Mouse (Mus musculus) heart, adult 2 months (tissue): ENCODE measurements at regions not wholly inside any gene's neighbourhood (a gene's known extent, or its start where the extent isn't known, plus 50 kb on each side); places are given as distances from the start of the nearest gene placed in this dataset.

ENCODE experiments used
- DNase-seq, 2 experiments: peaks; one replicate each; pipeline ENCODE4 v3.0.0; 2021
- H3K27ac ChIP-seq: fragments of 200-600 bp; 2 replicates; pipeline ENCODE4 v1.8.1; 2022
- H3K27me3 ChIP-seq: fragments of 200-500 bp; 2 replicates; pipeline ENCODE4 v1.6.1; 2012; ENCODE audit warnings: mild to moderate bottlenecking, low read length, inconsistent platforms, mixed read lengths; ENCODE audit not compliant: control insufficient read depth, insufficient read depth
- H3K36me3 ChIP-seq: fragments of 200-500 bp; 2 replicates; pipeline ENCODE4 v1.6.1; 2012; ENCODE audit warnings: low read length, inconsistent platforms; ENCODE audit not compliant: control insufficient read depth, insufficient read depth
- H3K4me1 ChIP-seq: fragments of 200-500 bp; 2 replicates; pipeline ENCODE4 v1.6.1; 2011; ENCODE audit warnings: low read length; ENCODE audit not compliant: control insufficient read depth, insufficient read depth
- H3K4me3 ChIP-seq: fragments of 200-600 bp; 2 replicates; pipeline ENCODE4 v1.8.1; 2022
- H3K79me2 ChIP-seq: fragments of 200-500 bp; replicated peaks from 2 replicates; pipeline ENCODE4 v1.6.1; 2012; ENCODE audit warnings: mild to moderate bottlenecking, inconsistent platforms, low read length, moderate library complexity, mixed read lengths; ENCODE audit not compliant: control insufficient read depth, insufficient read depth
- H3K9ac ChIP-seq: fragments of 200-500 bp; 2 replicates; pipeline ENCODE4 v1.6.1; 2012; ENCODE audit warnings: low read depth, mild to moderate bottlenecking, control low read depth, inconsistent platforms, low read length, mixed read lengths
- CTCF ChIP-seq: fragments of 200-600 bp; IDR thresholded peaks from 2 replicates; pipeline ENCODE4 v1.8.1; 2022; ENCODE audit warnings: antibody characterized with exemption, mild to moderate bottlenecking, moderate library complexity
- EP300 ChIP-seq: fragments of 200-500 bp; IDR thresholded peaks from 2 replicates; pipeline ENCODE4 v1.6.1; 2011; ENCODE audit warnings: low read depth, low read length, control low read depth; ENCODE audit not compliant: insufficient read depth
- POLR2A ChIP-seq: fragments of 200-500 bp; IDR thresholded peaks from 2 replicates; pipeline ENCODE4 v1.6.1; 2011; ENCODE audit warnings: mild to moderate bottlenecking, low read depth, low read length, control low read depth; ENCODE audit not compliant: insufficient read depth
- WGBS: fragments of 180-500 bp; shearing (Covaris S2); methylation state at CpG from one replicate; pipeline ENCODE4 v1.1.7; 2018; 5-methylcytosine and 5-hydroxymethylcytosine counted together
- intact Hi-C: fragments of 180-260 bp; cut with DNase I; formaldehyde crosslinking; loops from one replicate; pipeline ENCODE4 v1.15.1; 2025

GRCm38 (mm10) chr2:50440333-50440732 lies 143.7 kb upstream of the Mmadhc start:
- no peaks in the 10 kb centered on the region for H3K27me3 ChIP-seq
- no peak for DNase-seq
- H3K79me2 ChIP-seq, result no peaks in the 10 kb centered on the region
- H3K36me3 ChIP-seq, result no peaks in the 10 kb centered on the region
- TF ChIP-seq EP300 (no peak), CTCF (no peak), POLR2A (no peak)
- no peak overlapping the region for H3K4me3 ChIP-seq
- no peaks in the 10 kb centered on the region for H3K4me1 ChIP-seq
- H3K27ac ChIP-seq, result no peak overlapping the region
- no peak overlapping the region for H3K9ac ChIP-seq
- intact Hi-C loops, result no loop called here

GRCm38 (mm10) chr2:50433166-50433565 lies 136.6 kb upstream of the Mmadhc start:
- Histone ChIP-seq H3K27ac (no peak overlapping the region), H3K27me3 (no peaks in the 10 kb centered on the region), H3K79me2 (no peaks in the 10 kb centered on the region), H3K4me3 (no peak overlapping the region), H3K4me1 (no peaks in the 10 kb centered on the region), H3K9ac (no peak overlapping the region), H3K36me3 (no peaks in the 10 kb centered on the region)
- 85% methylated on average over 4 of the region's 4 CpGs for WGBS
- no peak for TF ChIP-seq POLR2A
- TF ChIP-seq CTCF, result no peak
- intact Hi-C loops, result no loop called here
- DNase-seq, result no peak

- no peaks in the 10 kb centered on the region for H3K36me3 ChIP-seq
- no peak overlapping the region for H3K4me3 ChIP-seq
- intact Hi-C loops, result no loop called here
- WGBS, result 92% methylated on average over 3 of the region's 3 CpGs
- no peak overlapping the region for H3K27ac ChIP-seq
- no peaks in the 10 kb centered on the region for H3K4me1 ChIP-seq
- TF ChIP-seq POLR2A (no peak), EP300 (no peak), CTCF (no peak)
- DNase-seq, result no peak
- no peak overlapping the region for H3K9ac ChIP-seq
- H3K27me3 ChIP-seq, result no peaks in the 10 kb centered on the region
- H3K79me2 ChIP-seq, result no peaks in the 10 kb centered on the region
Measured at GRCm38 (mm10) chr2:50425151-50425550, 128.6 kb upstream of the Mmadhc start.

GRCm38 (mm10) chr2:50419648-50420047 lies 123.0 kb upstream of the Mmadhc start:
- no peaks in the 10 kb centered on the region for H3K4me1 ChIP-seq
- whole genome bisulfite sequencing, result 69% methylated on average over 3 of the region's 3 CpGs
- TF ChIP-seq CTCF, result no peak
- no peak for TF ChIP-seq EP300
- TF ChIP-seq POLR2A, result no peak

GRCm38 (mm10) chr2:50417643-50418042 lies 121.0 kb upstream of the Mmadhc start:
- H3K79me2 ChIP-seq, result no peaks in the 10 kb centered on the region
- DNase-seq, result no peak
- no peak overlapping the region for H3K4me3 ChIP-seq
- 65% methylated on average over 5 of the region's 5 CpGs for WGBS
- TF ChIP-seq POLR2A (no peak), CTCF (no peak), EP300 (no peak)
- no peaks in the 10 kb centered on the region for H3K36me3 ChIP-seq
- H3K27me3 ChIP-seq, result no peaks in the 10 kb centered on the region
- no peak overlapping the region for H3K9ac ChIP-seq
- no peak overlapping the region for H3K27ac ChIP-seq
- intact Hi-C loops, result no loop called here
- no peaks in the 10 kb centered on the region for H3K4me1 ChIP-seq

More at GRCm38 (mm10) chr2:50419648-50420047, 123.0 kb upstream of the Mmadhc start:
- Histone ChIP-seq H3K27me3 (no peaks in the 10 kb centered on the region), H3K36me3 (no peaks in the 10 kb centered on the region), H3K4me3 (no peak overlapping the region), H3K9ac (no peak overlapping the region), H3K79me2 (no peaks in the 10 kb centered on the region), H3K27ac (no peak overlapping the region)
- intact Hi-C loops, result no loop called here
- DNase-seq, result no peak

GRCm38 (mm10) chr2:50417135-50417534 lies 120.5 kb upstream of the Mmadhc start:
- DNase-seq, result no peak
- no peak overlapping the region for H3K9ac ChIP-seq
- no peak overlapping the region for H3K4me3 ChIP-seq
- intact Hi-C loops, result no loop called here
- TF ChIP-seq CTCF (no peak), EP300 (no peak), POLR2A (no peak)
- H3K27ac ChIP-seq, result no peak overlapping the region
- H3K27me3 ChIP-seq, result no peaks in the 10 kb centered on the region
- 87% methylated on average over 5 of the region's 5 CpGs for WGBS
- no peaks in the 10 kb centered on the region for H3K79me2 ChIP-seq
- H3K4me1 ChIP-seq, result no peaks in the 10 kb centered on the region
- H3K36me3 ChIP-seq, result no peaks in the 10 kb centered on the region

- Histone ChIP-seq H3K9ac (no peak overlapping the region), H3K27me3 (no peaks in the 10 kb centered on the region), H3K79me2 (no peaks in the 10 kb centered on the region), H3K27ac (no peak overlapping the region), H3K4me3 (no peak overlapping the region), H3K36me3 (no peaks in the 10 kb centered on the region), H3K4me1 (no peaks in the 10 kb centered on the region)
- TF ChIP-seq POLR2A (no peak), EP300 (no peak), CTCF (no peak)
- 78% methylated on average over 2 of the region's 2 CpGs for WGBS
- no peak for DNase-seq
- intact Hi-C loops, result no loop called here
Measured at GRCm38 (mm10) chr2:50416056-50416455, 119.5 kb upstream of the Mmadhc start.
